Mouse (Mus musculus) layer of hippocampus, adult 6 months (tissue): Measurements from ENCODE around the gene Zer1. TPM values are rescaled to one million over a fixed set of nuclear protein-coding genes. Genes with fewer than 3 reads are reported as not detected.

Experiments
- long read RNA-seq, 2 experiments: library from polyadenylated mRNA; unstranded; transcript quantifications; one replicate each; pipeline ENCODE4 v2.0.0; 2019 to 2020
- polyA plus RNA-seq: library from polyadenylated mRNA; unstranded; fragments of <200 nt; fragmentation: Nextera tagmentation; gene quantifications from 2 replicates; pipeline ENCODE4 v1.2.3, GENCODE M21; 2021

Zer1 gene
- 13.4 and 14.0 TPM in 2 replicates for polyA plus RNA-seq
- long read RNA-seq, experiment 1, partial matches to known transcripts = 0 of 9 reads
- long read RNA-seq, experiment 1, other reads (novel, unspliced or antisense) = 9 of 9 reads
- long read RNA-seq, experiment 2, full-length matches to known transcripts = 16 of 35 reads
- long read RNA-seq, experiment 2, partial matches to known transcripts = 3 of 35 reads
- long read RNA-seq, experiment 2, other reads (novel, unspliced or antisense) = 16 of 35 reads

DNA sequence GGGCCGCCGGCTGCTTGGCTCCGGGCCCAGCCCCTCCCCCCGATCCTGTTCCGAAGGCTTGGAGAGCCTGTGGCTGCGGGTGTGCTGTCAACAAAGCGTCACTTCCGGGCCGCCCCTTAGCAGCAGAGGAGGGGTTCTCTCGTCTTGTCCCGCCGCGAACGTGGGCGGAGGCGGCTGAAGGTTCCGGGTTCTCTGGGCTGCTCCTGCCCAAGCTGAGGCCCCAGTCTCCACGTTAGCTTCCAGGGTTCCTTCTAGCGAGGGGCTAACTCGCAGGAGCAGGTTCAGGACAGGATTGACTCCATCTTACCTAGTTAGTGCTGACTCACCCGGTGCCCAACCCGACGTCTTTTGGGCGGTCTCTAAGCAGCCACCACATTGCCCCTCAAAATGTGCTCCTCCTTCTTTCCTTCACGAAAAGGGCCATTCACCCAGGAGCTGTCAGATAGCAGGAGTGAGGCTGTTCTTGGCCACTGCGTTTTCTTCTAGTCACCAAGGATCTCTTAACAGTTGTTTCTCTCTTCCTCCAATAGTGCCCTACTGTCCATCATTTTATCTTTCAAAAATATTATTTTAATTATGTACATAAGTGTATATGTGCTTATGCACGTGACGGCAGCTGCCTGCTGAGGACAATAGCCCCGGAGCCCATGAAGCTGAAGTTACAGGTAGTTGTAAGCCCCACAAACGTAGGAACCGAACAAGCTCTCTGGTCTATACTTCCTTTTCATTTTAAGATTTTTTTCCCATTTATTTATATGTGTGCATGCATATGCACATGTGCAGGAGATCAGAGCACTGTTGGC lies at the start of gene Zer1:
TSS of gene Zer1 (minus strand) at position 114 of the 803 bp plus-strand sequence.

DNA sequence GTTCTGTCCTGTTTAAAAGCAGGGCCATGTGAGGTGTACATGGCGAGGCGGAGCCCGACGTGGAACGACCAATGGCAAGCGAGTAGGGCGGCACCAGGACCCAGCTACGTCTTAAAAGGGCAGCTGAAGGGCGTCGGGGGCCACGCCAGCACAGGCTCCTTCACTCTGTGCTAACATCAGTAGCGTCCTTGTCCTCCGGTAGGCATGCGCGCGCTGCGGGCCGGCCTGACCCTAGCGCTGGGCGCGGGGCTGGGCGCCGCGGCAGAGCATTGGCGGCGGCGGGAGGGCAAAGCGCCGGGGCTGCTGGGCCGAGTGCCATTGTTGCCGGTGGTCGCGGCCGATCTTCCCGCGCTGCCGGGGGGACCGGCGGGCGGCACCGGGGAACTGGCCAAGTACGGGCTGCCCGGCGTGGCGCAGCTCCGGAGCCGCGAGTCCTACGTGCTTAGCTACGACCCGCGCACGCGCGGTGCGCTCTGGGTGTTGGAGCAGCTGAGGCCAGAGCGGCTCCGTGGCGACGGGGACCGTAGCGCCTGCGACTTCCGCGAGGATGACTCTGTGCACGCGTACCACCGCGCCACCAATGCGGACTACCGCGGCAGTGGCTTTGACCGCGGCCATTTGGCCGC lies 47.1 kb upstream of the Zer1 start, which contains the start of gene Endog:
TSS of gene Endog (plus strand) at position 123 of the 626 bp plus-strand sequence.

DNA sequence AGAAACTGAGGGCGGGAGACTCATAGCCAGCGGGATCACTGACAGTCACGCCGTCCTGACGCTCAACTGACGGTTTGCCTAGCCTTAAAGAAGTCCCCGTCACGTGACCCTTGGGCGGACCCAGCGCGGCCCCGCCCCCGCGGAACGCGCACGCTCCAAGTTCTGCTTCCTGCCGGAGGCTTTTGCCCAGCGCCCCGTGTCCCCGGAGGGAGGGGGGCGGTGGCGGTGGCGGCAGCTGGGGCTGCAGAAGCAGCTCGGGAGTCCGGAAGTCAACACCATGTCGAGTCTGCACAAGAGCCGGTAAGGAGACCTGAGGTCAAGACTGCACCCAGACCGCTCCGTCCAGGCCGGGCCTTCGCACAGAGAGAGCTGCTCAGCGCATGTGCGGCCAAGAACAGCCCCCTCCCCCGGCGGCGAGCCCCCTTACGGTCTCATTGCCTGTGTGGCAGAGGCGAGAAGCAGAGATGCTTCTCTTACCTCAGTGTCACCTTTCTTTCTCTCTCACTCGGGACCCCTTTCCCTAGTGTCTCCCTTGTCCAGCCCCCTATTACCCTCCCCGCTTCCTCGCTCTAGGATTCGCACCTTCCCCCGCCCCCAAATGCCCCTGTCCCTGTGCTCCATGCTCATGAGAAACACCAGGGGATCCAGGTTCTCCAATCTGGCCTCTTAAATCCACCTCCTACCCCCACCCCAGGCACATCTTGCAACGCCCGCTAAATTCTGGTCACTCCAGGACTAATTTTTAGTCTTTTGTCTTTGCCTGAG lies 9.4 kb upstream of the Zer1 start, which contains the start of gene Tbc1d13:
TSS of gene Tbc1d13 (plus strand) at position 134 of the 765 bp plus-strand sequence.

DNA sequence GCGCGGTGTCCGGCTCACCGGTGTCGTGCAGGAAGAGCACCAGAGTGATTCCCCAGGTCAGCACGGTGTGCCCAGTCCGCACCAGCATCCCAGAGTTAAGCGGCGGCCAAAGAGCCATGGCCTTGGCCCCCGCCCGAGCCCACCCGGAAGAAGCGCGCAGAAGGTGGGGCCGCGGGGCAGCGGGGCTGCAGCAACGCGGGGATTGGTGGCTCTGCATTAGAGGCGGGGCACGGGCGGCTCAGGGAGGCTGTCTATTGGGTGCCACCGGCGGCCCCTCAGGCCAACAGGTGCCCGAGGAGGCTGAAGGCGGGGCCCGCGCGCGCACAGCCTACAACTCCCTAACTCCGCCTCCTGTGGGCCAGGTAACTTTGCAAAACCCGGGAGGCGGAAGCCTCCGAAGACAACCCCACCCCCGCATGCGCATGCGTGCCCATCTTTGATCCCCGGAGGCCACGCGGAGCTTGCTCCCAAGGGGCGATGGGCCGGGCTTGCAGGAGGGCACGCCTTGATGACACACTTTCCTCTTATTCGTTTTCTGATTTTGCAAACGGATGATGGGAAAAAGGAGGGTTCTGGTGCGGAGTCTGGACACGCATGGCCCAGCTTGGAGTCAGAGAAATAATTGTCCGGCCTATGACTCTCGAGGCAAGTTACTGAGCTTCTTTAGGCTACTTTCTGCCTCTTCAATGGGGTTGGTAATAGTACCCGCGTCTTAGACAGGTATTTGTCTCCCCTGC lies 30.7 kb downstream of the Zer1 start, which contains the start of gene Zdhhc12:
TSS of gene Zdhhc12 (minus strand) at position 178 of the 737 bp plus-strand sequence.

DNA sequence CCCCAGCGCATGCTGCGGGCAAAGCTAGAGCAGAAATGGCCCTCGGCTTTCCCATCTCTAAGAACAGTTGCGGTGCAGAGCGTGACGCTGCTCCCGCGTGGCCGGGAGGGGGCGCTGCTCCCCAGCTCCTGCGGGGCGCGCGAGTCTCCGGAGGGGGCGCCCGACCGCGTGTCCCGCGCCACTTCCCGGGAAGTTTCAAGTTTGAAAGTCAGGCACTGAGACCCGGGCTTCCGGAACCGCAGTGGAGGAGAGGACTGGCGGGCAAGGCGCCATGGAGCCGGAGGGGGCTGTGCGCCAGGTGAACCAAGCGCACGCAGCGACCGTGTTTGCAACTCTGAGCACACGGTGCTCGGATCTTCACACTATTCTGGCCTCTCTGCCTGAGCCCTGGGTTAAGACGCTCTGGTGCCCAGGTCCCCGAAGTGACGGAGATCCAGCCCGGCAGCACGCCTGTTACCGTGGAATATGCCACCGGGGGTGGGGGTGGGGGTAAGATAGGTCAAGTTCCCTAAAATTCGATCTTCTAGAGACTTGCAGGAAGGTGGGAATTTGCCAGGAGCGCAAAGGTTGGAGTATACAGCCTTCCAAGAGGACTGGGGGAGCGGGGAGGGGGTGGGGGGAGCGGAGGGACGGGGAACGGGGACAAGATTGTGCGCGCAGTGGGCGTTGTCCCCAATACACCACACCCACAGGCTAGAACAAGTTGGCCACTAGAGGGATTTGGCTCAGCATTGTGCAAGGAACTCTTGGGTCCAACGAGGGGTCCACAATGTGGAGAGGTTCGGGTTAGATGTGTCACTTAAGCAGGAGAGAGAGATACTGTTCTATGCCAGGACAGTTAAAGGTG lies 46.7 kb downstream of the Zer1 start, which contains the start of gene Pkn3:
TSS of gene Pkn3 (plus strand) at position 183 of the 847 bp plus-strand sequence.

DNA sequence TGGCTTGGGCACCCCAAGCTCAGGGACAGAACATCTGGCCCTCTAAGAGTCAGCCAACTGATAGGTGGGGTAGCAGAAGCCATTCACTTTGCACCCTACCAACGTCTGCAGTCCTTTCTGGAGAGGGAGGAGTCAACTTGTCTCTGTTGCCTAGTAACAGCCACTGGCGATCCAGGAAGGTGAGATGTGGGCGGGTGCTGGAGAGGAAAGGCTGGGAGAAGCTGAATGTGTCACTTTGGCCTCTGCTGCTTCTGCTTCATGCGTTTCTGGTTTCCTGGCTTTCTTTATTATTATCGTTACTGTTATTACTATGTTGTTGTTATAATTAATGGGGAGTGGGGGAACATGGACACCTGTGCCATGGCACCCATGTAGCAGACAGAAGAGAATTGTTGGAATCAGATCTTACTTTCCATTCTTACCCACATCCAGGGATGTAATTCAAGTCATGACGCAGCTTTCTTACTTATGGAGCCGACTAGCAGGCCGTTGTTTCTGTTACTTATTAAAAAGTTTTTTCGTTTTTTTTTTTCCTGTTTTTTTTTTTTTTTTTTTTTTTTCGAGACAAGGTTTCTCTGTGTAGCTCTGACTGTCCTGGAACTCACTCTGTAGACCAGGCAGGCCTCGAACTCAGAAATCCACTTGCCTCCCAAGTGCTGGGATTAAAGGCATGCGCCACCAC lies 67.0 kb downstream of the Zer1 start, which contains the start of gene Set:
TSS of gene Set (plus strand) at position 156 of the 682 bp plus-strand sequence.

DNA sequence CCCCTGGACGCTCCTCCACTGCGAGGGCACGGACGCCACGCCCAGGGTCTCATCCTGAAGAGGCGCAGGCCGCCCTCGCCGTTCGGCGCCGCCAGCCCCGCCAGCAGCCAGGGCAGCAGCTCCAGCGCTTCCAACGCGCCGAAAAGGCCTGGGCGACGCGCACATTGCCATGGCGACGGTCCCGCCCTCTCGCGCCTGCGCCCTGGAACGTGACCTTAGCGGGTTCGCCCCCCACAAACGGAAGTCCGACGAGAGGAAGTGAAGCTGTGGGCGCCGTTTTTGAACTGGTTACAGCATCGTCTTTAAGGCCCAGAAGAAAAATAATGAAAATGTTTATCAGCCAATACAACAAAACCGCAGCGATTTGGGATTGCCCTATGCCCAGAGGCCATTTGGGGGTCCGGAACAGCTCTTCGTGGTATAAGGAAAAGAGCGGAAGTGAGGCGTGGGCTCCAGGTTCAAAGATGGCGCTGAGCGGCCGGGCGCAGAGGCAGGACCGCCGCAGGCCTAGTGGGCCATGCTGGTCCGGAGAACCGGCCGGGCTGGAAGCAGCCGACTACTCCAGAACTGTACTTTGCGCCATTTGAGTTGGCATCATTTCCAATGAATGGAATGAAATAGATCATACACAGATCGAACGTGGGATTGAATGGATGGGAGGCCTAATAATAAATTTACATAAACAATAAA lies 75.5 kb downstream of the Zer1 start, which contains the start of gene Wdr34:
TSS of gene Wdr34 (minus strand) at position 183 of the 690 bp plus-strand sequence.

Other genes with a start within 250 kb of the Zer1 start
- 20.4 and 21.1 TPM in 2 replicates for gene Odf2, start 235.4 kb downstream of the Zer1 start, polyA plus RNA-seq
- gene Gle1, start 189.2 kb downstream of the Zer1 start, polyA plus RNA-seq = 30.3 and 35.1 TPM in 2 replicates
- 177 and 197 TPM in 2 replicates for gene Sptan1, start 159.0 kb downstream of the Zer1 start, polyA plus RNA-seq
- 39.2 and 40.9 TPM in 2 replicates for gene Wdr34, start 75.7 kb downstream of the Zer1 start, polyA plus RNA-seq
- 164 and 217 TPM in 2 replicates for gene Set, start 67.2 kb downstream of the Zer1 start, polyA plus RNA-seq
- 0.34 and 0.40 TPM in 2 replicates for gene Pkn3, start 46.9 kb downstream of the Zer1 start, polyA plus RNA-seq
- gene Zdhhc12, start 30.9 kb downstream of the Zer1 start, polyA plus RNA-seq = 22.1 and 28.3 TPM in 2 replicates
- gene Tbc1d13, start 9.2 kb upstream of the Zer1 start, polyA plus RNA-seq = 19.4 and 23.7 TPM in 2 replicates
- 28.5 and 35.1 TPM in 2 replicates for gene Endog, start 46.9 kb upstream of the Zer1 start, polyA plus RNA-seq
- gene Spout1, start 53.9 kb upstream of the Zer1 start, polyA plus RNA-seq = 29.8 and 30.8 TPM in 2 replicates
- gene Kyat1, start 81.3 kb upstream of the Zer1 start, polyA plus RNA-seq = 8.4 and 9.9 TPM in 2 replicates
- gene Lrrc8a, start 113.1 kb upstream of the Zer1 start, polyA plus RNA-seq = 31.1 and 48.4 TPM in 2 replicates
- gene Gm28035, start 116.0 kb upstream of the Zer1 start, polyA plus RNA-seq = 0.04 TPM in 1 of 2 replicates, not detected in the other
- 16.4 and 17.1 TPM in 2 replicates for gene Phyhd1, start 141.6 kb upstream of the Zer1 start, polyA plus RNA-seq
- gene Gm28038, start 156.5 kb upstream of the Zer1 start, polyA plus RNA-seq = not detected in 2 replicates
- gene Dolk, start 161.7 kb upstream of the Zer1 start, polyA plus RNA-seq = 29.1 and 29.6 TPM in 2 replicates
- gene Nup188, start 161.8 kb upstream of the Zer1 start, polyA plus RNA-seq = 7.1 and 10.8 TPM in 2 replicates
- gene Sh3glb2, start 234.8 kb upstream of the Zer1 start, polyA plus RNA-seq = 199 and 210 TPM in 2 replicates
- 19.1 and 21.3 TPM in 2 replicates for gene Miga2, start 239.6 kb upstream of the Zer1 start, polyA plus RNA-seq